Mouse (Mus musculus): ENCODE data around the gene Krt81. TPM values are rescaled to one million over a fixed set of nuclear protein-coding genes. Genes with fewer than 3 reads are reported as not detected.

The Krt81 gene
- polyA plus RNA-seq, 1 experiment from 2014 or later: not detected

Other genes starting within 250 kb of the Krt81 start
- 2.6 and 4.1 TPM in 2 replicates for gene Grasp, start 239.6 kb downstream of the Krt81 start, polyA plus RNA-seq (2016; fragmentation: Nextera tagmentation; extraction: Ambion mirVana)
- 3.7 and 5.2 TPM in 2 replicates for gene Nr4a1, start 209.5 kb downstream of the Krt81 start, polyA plus RNA-seq (2016; fragmentation: Nextera tagmentation; extraction: Ambion mirVana)
- 77.2 and 77.8 TPM in 2 replicates for gene Atg101, start 179.5 kb downstream of the Krt81 start, polyA plus RNA-seq (2016; fragmentation: Nextera tagmentation; extraction: Ambion mirVana)
- gene 6030408B16Rik, start 170.5 kb downstream of the Krt81 start, polyA plus RNA-seq (2016; fragmentation: Nextera tagmentation; extraction: Ambion mirVana): 0.07 and 0.27 TPM in 2 replicates
- 0.07 TPM in 1 of 2 replicates, not detected in the other for gene Krt80, start 93.6 kb downstream of the Krt81 start, polyA plus RNA-seq (2016; fragmentation: Nextera tagmentation; extraction: Ambion mirVana)
- 12.2 and 12.4 TPM in 2 replicates for gene Krt7, start 52.7 kb downstream of the Krt81 start, polyA plus RNA-seq (2016; fragmentation: Nextera tagmentation; extraction: Ambion mirVana)
- gene Krt87, start 24.9 kb downstream of the Krt81 start, polyA plus RNA-seq (2016; fragmentation: Nextera tagmentation; extraction: Ambion mirVana): 0.10 TPM in 1 of 2 replicates, not detected in the other
- not detected in 2 replicates for gene Krt88, start 16.0 kb downstream of the Krt81 start, polyA plus RNA-seq (2016; fragmentation: Nextera tagmentation; extraction: Ambion mirVana)
- 0.07 TPM in 1 of 2 replicates, not detected in the other for gene Krt86, start 9.7 kb upstream of the Krt81 start, polyA plus RNA-seq (2016; fragmentation: Nextera tagmentation; extraction: Ambion mirVana)
- gene Krt83, start 27.8 kb upstream of the Krt81 start, polyA plus RNA-seq (2016; fragmentation: Nextera tagmentation; extraction: Ambion mirVana): not detected in 2 replicates
- not detected in 2 replicates for gene Gm49425, start 53.5 kb upstream of the Krt81 start, polyA plus RNA-seq (2016; fragmentation: Nextera tagmentation; extraction: Ambion mirVana)
- not detected in 2 replicates for gene Krt84, start 69.1 kb upstream of the Krt81 start, polyA plus RNA-seq (2016; fragmentation: Nextera tagmentation; extraction: Ambion mirVana)
- gene Krt82, start 86.9 kb upstream of the Krt81 start, polyA plus RNA-seq (2016; fragmentation: Nextera tagmentation; extraction: Ambion mirVana): not detected in 2 replicates
- 0.75 and 0.88 TPM in 2 replicates for gene Krt90, start 99.2 kb upstream of the Krt81 start, polyA plus RNA-seq (2016; fragmentation: Nextera tagmentation; extraction: Ambion mirVana)
- gene Krt75, start 110.2 kb upstream of the Krt81 start, polyA plus RNA-seq (2016; fragmentation: Nextera tagmentation; extraction: Ambion mirVana): not detected in 2 replicates
- gene Gm5414, start 164.4 kb upstream of the Krt81 start, polyA plus RNA-seq (2016; fragmentation: Nextera tagmentation; extraction: Ambion mirVana): not detected in 2 replicates
- not detected in 2 replicates for gene Gm5478, start 183.6 kb upstream of the Krt81 start, polyA plus RNA-seq (2016; fragmentation: Nextera tagmentation; extraction: Ambion mirVana)
- not detected in 2 replicates for gene Krt6b, start 216.5 kb upstream of the Krt81 start, polyA plus RNA-seq (2016; fragmentation: Nextera tagmentation; extraction: Ambion mirVana)
- gene Krt6a, start 230.6 kb upstream of the Krt81 start, polyA plus RNA-seq (2016; fragmentation: Nextera tagmentation; extraction: Ambion mirVana): not detected in 2 replicates
- gene Krt5, start 249.1 kb upstream of the Krt81 start, polyA plus RNA-seq (2016; fragmentation: Nextera tagmentation; extraction: Ambion mirVana): 0.37 and 0.41 TPM in 2 replicates